Mouse (Mus musculus): Measurements from ENCODE around the gene Rnf7.
"Not testable (repeated sequence)": the region's sequence is repeated elsewhere in the genome, so short reads cannot be mapped to it uniquely, and the experiment has no call there.

Gene Rnf7

GRCm38 (mm10) chr9:96478071-96478888, at the start of gene Rnf7:
Rnf7 (minus strand) TSS chr9:96478675.
- DNase-seq (ENCODE audit: low read depth, low spot score) = peak; percentile 95

DNA sequence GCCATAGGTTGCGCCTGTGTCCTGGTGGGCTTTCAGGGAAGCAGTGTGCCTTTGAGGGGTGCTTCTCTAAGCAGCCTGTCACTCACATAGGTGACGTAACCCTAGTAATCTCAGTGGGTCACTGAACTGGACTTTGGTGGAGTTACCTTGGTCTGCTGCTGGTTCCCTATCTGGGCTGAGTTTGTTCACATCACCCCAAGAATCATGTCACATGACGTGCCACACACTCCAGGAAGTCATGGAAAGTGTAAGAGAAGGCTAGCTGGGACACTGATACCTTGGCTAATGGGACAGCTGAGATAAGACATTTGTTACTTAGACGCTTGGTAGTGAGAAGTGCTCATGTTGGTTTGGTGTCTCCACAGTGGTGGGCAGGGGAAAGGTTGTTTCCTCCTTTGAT, 47.5 kb upstream of the Rnf7 start:
- no peak for DNase-seq (ENCODE audit: low read depth, low spot score)

GRCm38 (mm10) chr9:96524972-96525506, 46.6 kb upstream of the Rnf7 start, which contains the start of gene Gm28729:
Gm28729 (minus strand) TSS chr9:96525264.
- DNase-seq (ENCODE audit: low read depth, low spot score) = no peak

DNA sequence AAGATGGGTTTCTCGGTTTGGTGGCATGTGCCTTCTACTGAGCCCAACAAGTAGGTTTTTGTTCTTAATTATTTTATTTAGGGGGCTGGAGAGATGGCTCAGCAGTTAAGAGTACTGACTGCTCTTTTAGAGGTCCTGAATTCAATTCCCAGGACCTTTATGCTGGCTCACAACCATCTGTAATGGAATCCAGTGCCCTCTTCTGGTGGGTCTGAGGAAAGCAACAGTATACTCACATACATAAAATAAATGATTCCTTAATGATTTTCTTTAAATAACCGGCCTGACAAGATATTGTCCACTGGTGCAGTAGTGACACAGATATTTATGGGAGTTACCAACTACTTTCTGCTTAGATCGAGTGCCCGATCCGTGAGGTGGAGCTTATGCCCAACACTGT, 44.7 kb upstream of the Rnf7 start:
- peak; percentile 8 for DNase-seq (ENCODE audit: low read depth, low spot score)

DNA sequence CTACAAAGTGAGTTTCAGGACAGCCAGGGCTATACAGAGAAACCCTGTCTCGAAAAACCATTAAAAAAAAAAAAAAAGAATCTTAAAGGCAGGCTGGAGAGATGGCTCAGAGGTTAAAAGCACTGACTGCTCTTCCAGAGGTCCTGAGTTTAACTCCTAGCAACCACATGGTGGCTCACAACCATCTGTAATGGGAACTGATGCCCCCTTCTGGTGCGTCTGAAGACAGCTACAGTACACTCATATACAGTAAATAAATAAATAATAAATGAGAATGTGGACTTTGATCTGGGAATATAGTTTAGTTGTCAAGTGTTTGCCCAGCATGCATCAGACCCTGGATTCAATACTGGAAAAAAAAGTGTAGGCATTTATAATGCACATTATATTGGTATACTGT, 43.1 kb upstream of the Rnf7 start:
- DNase-seq (ENCODE audit: low read depth, low spot score) = peak; percentile 31

DNA sequence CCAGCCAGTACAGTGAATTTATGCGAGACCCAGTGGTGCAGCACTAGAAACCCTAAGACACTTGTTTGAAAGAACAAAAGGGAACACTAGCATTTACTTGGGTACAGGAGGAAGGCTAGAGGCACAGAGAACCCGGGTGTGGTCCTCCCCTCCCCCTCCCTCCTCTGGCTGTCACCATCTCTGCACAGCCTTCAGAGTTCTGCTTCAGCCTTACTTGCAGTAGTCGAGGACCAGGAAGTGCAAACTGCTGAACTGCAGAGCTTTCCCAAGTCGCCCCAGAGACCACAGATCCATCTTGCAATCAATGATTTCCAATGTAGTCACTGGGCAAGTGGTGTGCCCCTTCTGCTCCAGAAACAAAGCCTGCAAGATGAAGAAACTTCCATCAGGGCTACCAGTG, 39.0 kb upstream of the Rnf7 start:
- DNase-seq (ENCODE audit: low read depth, low spot score) = no peak

- no peak for DNase-seq (ENCODE audit: low read depth, low spot score)
Observed at GRCm38 (mm10) chr9:96516806-96517205, 38.3 kb upstream of the Rnf7 start.

GRCm38 (mm10) chr9:96515737-96516136, 37.3 kb upstream of the Rnf7 start:
- peak; percentile 5 for DNase-seq (ENCODE audit: low read depth, low spot score)

DNA sequence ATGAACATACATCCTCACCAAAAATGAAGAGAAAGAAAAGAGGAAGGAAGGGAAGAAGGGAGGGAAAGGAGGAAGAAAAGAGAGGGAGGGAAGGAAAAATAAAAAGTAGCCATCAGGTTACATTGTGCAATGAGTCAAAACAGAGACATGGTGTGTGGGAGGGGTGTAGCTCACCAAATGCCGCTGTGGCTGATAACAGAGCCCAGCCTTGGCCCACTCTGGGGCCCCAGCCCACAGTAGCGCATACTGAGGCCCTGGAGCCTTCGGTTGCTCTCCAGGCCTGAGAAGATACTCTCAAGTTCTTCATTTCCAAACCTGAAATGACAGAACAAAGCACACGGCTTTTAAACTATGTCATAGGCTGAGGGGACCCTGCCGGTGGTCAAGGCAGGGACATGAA, 35.8 kb upstream of the Rnf7 start:
- no peak for DNase-seq (ENCODE audit: low read depth, low spot score)

GRCm38 (mm10) chr9:96506011-96506498, 27.6 kb upstream of the Rnf7 start:
- peak; percentile 6 for DNase-seq (ENCODE audit: low read depth, low spot score)

GRCm38 (mm10) chr9:96505156-96505555, 26.7 kb upstream of the Rnf7 start:
- DNase-seq (ENCODE audit: low read depth, low spot score) = no peak

DNA sequence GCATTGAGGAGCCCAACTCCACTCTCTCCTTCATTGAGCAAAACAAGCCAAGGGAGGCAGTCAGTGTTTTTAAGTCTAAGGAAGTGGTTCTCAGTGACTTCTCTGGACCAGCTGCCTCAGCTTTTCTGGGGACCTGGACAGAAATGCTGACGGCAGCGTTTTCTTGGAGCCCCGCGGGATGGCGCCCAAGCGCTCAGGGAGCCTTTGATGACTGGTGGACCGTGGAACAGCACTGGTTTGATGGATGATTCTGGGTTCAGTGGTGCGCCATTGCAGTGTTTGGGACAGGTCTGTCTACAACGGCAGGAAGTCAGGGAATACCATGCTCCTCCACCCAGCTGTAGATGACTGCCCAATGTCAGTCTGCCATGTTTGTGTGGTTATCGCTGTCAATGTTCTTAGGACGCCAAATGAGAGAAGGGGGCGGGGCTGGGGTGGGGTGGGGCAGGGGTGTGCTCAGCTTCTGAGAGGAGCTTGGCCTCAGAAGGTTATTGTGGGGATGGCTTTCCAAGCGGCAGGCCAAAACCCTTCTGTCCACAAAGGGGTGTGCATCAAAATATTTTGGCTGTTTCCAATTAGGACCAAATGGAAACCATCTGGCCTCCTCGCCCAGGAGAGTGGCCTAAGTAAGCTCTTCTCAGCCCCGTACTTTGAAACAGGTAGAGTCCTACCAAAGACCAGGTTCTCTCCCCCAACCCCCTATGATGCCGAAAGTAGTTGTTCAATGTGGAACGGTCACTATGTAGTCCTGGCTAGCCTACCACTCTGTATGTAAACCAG, 25.8 kb upstream of the Rnf7 start:
- no peak for DNase-seq (ENCODE audit: low read depth, low spot score)

- no peak for DNase-seq (ENCODE audit: low read depth, low spot score)
Observed at GRCm38 (mm10) chr9:96502856-96503610, 24.6 kb upstream of the Rnf7 start.

- no peak for DNase-seq (ENCODE audit: low read depth, low spot score)
Observed at GRCm38 (mm10) chr9:96501217-96501616, 22.7 kb upstream of the Rnf7 start.

GRCm38 (mm10) chr9:96493212-96493611, 14.7 kb upstream of the Rnf7 start:
- DNase-seq (ENCODE audit: low read depth, low spot score) = no peak

DNA sequence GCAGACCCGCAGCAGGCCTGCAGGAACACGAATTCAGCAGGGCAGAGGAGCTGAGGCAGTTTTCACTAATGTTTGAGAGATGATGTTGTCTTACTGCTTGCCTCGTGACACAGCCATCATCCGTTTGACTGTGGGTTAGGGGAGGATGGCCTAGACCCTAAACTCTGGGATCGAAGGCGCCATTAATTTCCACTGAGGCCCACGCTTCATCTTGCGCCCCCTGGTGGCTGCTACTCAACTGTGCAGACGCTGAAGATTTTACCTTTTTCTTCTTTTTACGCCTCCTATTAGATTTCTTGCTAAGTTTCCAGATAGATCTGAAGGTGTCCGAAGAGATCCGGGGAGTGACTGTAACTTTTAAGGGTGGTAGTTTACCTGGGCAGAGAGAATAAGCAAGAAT, 13.3 kb upstream of the Rnf7 start:
- peak; percentile 49 for DNase-seq (ENCODE audit: low read depth, low spot score)

DNA sequence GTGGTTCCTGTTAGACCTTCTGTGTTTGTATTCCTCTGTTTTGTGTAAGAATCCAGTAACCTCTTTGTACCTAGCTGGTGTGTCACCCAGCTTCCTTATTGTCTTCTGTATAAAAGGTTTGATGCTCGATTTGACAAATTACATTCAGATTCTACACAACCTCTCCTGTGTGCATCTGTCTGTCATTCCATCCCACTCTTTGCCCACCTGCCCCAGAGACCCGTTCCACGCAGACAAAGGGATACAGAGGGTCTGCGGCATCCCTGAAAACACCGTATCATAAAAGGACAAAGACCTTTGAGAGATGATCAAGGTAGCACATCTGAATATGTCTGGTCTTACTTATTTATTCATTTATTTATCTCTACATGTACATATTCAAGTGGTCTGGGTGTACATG, 9.4 kb upstream of the Rnf7 start:
- DNase-seq (ENCODE audit: low read depth, low spot score) = not testable (repeated sequence)

- DNase-seq (ENCODE audit: low read depth, low spot score) = no peak
Observed at GRCm38 (mm10) chr9:96483648-96484047, 5.2 kb upstream of the Rnf7 start.

GRCm38 (mm10) chr9:96483028-96483427, 4.6 kb upstream of the Rnf7 start:
- DNase-seq (ENCODE audit: low read depth, low spot score) = no peak

- peak; percentile 19 for DNase-seq (ENCODE audit: low read depth, low spot score)
Observed at GRCm38 (mm10) chr9:96472356-96472755, 6.1 kb downstream of the Rnf7 start.

DNA sequence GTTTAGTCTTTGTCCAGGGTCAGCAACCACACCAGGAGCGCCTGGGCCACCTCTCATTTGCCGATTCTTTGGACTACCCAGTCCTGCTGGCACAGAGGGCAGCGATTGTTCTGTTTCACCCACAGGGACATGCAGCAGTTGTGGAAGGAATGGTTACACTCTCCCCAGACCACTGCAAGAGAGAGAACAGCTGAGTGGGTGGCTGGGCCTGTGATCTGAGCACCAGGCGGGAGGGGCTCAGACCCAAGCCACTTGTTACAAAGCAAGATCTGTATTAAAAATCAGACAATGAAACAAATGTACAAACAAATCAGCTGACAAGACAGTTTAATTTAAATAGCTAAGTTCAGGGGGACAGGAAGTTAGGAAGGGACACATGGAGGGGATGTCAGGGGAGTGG, 6.8 kb downstream of the Rnf7 start:
- DNase-seq (ENCODE audit: low read depth, low spot score) = not testable (repeated sequence)
